ENCODE assay signal across 8 mouse cellular contexts in the genomic region with DNA sequence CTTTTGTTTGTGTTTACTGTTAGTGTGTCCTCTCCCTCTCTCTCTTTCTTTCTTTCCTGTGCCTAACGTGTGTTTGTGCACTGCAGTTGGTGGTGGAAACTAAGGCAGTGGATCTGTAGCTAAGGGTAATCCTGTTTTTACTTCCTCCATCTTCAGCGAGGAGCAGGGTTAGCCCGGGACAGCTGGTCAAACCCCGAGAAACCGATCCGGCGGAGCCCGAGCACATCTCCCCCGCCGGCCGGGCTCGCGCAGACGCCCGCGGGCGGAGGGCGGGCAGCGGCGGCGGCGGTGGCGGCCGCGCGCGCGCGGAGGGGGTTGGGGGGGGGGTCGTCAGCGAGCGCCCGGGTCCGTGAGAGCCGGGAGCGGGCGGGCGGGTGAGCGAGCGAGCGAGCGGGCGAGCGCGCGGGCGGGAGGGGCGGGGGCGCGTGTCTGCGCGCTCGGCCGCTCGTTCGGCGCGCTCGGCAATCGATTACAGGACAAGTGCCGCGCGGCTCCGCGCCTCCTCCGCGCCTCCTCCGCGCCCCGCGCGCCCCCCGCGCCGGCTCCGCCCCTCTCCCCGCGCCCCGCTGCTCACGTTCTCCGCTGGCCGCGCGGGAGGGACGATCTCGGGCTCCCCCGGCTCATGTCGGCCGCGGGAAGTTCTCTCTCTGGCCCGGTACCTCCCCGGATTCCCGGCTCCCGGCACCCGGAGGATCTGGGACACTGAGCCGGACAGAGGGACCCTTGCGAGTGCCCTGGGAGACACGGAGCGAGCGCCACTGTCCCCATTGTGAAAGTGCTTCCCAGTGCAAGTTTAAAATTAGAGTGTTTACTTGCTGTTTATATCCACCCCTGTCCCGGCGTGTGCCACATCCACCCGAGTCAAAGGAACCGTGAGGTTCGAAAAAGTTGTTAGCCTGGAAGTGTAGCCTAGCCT. TPM values are rescaled to one million over a fixed set of nuclear protein-coding genes. Genes with fewer than 3 reads are reported as not detected.
A peak's percentile ranks its signal among the peaks of the same experiment; 100 is the strongest.
DNase-seq lines count a peak whose midpoint lies in the region; ATAC-seq lines count a peak whose summit lies in the region.

A gene (minus strand): TSS at position 170 of the 916 bp plus-strand sequence.

- H3K36me3 ChIP-seq in hindbrain, embryonic 14.5 days (replicated peaks; ENCODE audit: control insufficient read depth, insufficient read depth): no peaks in the 10 kb centered on the region

- under 1% methylated on average over 67 of the region's 105 CpGs for WGBS in hindbrain, embryonic 14.5 days

- peak; percentile 63 for DNase-seq in R1 (ENCODE audit: low read depth, low spot score)
- DNase-seq in cerebellum, postnatal 36 days: peak; percentile 69 to 76
- DNase-seq in frontal cortex, postnatal 36 days (ENCODE audit: low spot score in 2 of 2): peak; percentile 66 to 68
- peak; percentile 86 for DNase-seq in hindbrain, embryonic 14.5 days (ENCODE audit: low spot score)
- DNase-seq in layer of hippocampus, postnatal 25 days (ENCODE audit: extremely low spot score in 1 of 2, low spot score in 1 of 2): peak; percentile 50 to 60
- DNase-seq in lung, postnatal 14 days: peak; percentile 66
- peak; percentile 81 for DNase-seq in ovary, postnatal 36 days (ENCODE audit: low spot score)
- peak; percentile 56 to 68 for DNase-seq in thymus, postnatal 10 days (ENCODE audit: low spot score in 2 of 2)

- H3K4me3 ChIP-seq in hindbrain, embryonic 14.5 days (replicated peaks; ENCODE audit: low read length): peak within 1 kb of the TSS; percentile 87

- H3K4me2 ChIP-seq in hindbrain, embryonic 14.5 days (replicated peaks): peak within 1 kb of the TSS; percentile 60

- H3K9me3 ChIP-seq in hindbrain, embryonic 14.5 days (ENCODE audit: control insufficient read depth, low read length): no peaks in the 10 kb centered on the region

- H3K9ac ChIP-seq in hindbrain, embryonic 14.5 days: peak within 1 kb of the TSS; percentile 72

- H3K27me3 ChIP-seq in hindbrain, embryonic 14.5 days (ENCODE audit: control insufficient read depth, insufficient read depth, low read length): no peaks in the 10 kb centered on the region

- H3K4me1 ChIP-seq in hindbrain, embryonic 14.5 days (replicated peaks; ENCODE audit: control insufficient read depth, insufficient read depth, low read length): peaks cover 11% of the 10 kb centered on the region

- peak; percentile 94 for ATAC-seq in hindbrain, embryonic 14.5 days (ENCODE audit: low FRiP score)

- peak within 1 kb of the TSS; percentile 82 for H3K27ac ChIP-seq in hindbrain, embryonic 14.5 days

RNA-seq across cellular contexts. Expression of the gene that starts here (rescaled TPM):
- polyA plus RNA-seq in hindbrain, embryonic 14.5 days (2014; fragmentation: Nextera tagmentation; extraction: Ambion mirVana): 2.9 and 3.8 TPM in 2 replicates
- total RNA-seq in layer of hippocampus, postnatal 25 days (2021): 1 to 10 TPM; 5.5 to 6.9 TPM

Comparison
In these comparisons a context has a peak if more than half of its experiments do, and no peak if none do; other contexts are left out.
1. Peak in every context shown above with its lines: DNase-seq, ATAC-seq, H3K4me3 ChIP-seq and H3K27ac ChIP-seq.